Mouse (Mus musculus) adrenal gland, postnatal 25 days (tissue): ENCODE results near the gene Gpr21. TPM values are rescaled to one million over a fixed set of nuclear protein-coding genes. Genes with fewer than 3 reads are reported as not detected.
"Not testable (repeated sequence)": the region's sequence is repeated elsewhere in the genome, so short reads cannot be mapped to it uniquely, and the experiment has no call there.

Experiments
- DNase-seq: peaks from one replicate; pipeline ENCODE4 v3.0.0; 2021; ENCODE audit warnings: mixed read lengths
- long read RNA-seq: library from polyadenylated mRNA; stranded (forward); transcript quantifications from one replicate; pipeline ENCODE4 v2.0.0, GENCODE M21; 2021
- total RNA-seq: library from RNA; stranded (reverse); gene quantifications from 2 replicates; pipeline ENCODE4 v1.2.3, GENCODE M21; 2021

Gpr21 gene
- total RNA-seq, result 2.0 and 2.2 TPM in 2 replicates
- long read RNA-seq, result 0 reads

DNA sequence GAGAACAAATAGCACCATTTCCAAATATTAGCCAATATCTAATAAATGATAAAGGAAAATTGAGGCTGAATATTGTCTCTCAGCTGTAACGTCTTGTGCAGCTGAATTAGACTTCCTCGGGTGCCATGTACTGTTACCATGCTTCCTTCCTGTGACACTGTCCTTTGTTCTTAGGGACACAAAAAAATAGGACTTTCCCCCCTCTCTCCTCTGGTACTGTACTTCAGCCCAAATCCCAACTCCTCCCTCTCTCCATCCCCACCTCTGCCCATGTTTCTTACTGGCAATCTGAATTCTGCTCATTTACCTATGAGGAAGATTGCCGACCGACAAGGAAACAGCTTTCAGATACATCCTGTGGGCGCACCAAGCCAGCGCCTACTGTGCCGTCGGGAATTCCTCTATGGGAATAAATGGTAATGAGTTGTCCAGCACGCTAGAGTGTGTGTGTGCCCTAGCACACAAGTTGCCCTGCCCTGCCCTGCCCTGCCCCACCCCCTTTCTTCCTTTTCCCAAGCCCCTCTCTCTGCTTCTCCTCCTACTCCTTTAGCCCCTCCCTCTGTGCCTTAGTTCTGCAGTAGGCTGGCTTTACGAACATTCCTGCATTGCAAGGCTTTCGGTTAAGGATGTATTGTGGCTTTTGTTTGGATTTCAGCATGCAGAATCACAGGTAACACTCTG lies at the start of gene Gpr21:
Gpr21 (plus strand) TSS at position 303 of the 681 bp plus-strand sequence.
- no peak for DNase-seq

DNA sequence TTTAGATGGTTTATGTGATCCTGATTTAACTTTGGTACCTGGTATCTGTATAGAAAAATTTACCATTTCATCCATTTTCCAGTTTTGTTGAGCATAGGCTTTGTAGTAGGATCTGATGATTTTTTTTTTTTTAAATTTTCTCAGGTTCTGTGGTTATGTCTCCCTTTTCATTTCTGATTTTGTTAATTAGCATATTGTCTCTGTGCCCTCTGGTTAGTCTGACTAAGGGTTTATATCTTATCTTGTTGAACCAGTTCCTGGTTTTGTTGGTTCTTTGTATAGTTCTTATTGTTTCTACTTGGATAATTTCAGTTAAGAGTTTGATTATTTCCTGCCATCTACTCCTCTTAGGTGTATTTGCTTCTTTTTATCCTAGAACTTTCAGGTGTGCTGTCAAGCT lies 36.6 kb upstream of the Gpr21 start:
- no peak for DNase-seq

DNA sequence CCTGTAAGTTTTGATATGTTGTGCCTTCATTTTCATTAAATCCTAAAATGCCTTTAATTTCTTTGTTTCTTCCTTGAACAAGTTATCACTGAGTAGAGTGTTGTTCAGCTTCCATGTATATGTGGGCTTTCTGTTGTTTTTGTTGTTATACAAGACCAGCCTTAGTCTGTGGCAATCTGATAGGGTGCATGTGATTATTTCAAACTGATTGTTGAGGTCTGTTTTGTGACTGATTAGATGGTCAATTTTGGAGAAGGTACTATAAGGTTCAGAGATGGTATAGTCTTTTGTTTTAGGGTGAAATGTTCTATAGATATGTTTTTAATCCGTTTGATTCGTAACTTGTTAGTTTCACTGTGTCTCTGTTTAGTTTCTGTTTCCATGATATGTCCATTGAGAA lies 36.1 kb upstream of the Gpr21 start:
- no peak for DNase-seq

DNA sequence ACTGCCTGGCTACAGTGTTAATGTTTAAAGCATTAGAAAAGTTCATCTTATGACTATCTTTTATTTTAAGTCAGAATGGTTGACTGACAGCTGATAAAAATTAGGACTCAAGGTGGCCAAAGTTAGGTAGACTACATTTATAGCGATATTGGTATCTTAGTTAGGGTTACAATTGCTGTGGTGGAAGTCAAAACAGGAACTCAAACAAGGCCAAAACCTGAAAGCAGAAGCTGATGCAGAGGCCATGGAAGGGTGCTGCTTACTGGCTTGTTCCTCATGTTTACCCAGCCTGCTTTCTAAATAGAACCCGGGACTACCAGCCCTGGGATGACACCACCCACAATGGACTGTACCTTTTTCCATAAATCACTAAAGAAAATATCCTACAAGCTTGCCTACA lies 32.0 kb upstream of the Gpr21 start:
- DNase-seq, result no peak

DNA sequence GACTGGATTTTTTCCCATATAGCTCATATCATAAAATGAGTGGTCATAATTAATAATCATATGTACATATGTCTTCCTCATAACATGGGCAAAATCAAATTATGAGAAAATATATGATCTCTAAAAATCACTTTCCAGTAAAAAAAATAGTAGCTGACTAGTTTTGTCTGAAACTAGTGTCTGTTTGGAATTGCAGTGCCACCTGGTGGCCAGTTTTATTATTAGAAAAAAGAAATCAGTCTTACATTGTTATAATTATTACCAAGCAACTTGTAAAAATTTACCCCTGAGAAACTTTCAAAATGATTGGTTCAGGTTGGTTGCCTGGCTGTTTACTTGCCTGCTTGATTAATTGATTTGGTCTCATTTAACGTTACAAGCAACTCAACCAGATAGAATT lies 30.8 kb upstream of the Gpr21 start:
- peak; percentile 9 for DNase-seq

DNA sequence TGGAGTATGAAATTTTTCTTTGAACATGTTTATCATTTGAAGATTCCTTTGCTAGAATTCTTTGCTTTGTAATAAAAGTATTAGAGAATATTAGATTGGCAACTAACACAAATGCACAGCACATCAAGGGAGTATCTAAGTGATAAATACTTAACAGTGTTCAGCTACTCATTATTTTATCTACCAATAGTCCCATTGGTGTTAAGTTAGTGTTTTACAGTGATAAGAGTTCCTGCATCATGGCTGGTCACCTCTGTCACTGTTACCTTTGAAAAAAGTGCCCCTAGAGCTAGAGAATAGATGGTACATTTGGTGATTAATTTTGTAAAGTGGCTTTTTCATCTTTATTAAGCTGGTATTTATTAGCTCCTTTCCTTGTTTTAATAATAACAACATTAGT lies 29.7 kb upstream of the Gpr21 start:
- no peak for DNase-seq

DNA sequence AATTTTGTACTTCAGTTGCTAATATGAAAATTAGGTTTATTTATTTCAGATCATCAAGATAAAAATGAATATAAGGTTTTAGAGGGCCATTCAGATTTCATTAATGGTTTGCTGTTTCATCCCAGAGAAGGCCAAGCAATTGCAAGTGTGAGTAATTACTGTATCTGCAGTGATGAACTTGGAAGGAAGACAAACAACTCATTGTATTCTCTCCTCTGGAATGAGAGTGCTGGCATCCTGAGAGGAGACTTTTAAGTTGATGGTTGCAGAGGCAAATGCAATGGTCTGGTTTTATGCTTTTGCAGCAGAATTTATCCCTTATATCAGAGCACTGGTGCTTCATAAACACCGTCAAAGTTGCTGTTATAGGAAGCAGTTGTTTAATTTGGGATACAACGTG lies 27.2 kb upstream of the Gpr21 start:
- no peak for DNase-seq

DNA sequence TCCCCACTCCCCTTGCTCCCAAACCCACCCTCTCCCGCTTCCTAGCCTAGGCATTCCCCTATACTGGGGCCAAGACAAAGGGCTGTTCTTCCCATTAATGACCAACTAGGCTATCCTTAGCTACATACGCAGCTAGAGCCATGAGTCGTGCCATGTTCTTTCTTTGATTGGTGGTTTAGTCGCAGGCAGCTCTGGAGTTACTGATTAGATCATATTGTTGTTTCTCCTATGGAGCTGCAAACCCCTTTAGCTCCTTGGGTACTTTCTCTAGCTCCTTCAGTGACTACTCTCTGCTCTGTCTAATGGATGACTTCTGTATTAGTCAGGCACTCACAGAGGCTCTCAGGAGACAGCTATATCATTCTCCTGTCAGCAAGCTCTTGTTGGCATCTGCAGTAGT lies 18.8 kb upstream of the Gpr21 start:
- no peak for DNase-seq

DNA sequence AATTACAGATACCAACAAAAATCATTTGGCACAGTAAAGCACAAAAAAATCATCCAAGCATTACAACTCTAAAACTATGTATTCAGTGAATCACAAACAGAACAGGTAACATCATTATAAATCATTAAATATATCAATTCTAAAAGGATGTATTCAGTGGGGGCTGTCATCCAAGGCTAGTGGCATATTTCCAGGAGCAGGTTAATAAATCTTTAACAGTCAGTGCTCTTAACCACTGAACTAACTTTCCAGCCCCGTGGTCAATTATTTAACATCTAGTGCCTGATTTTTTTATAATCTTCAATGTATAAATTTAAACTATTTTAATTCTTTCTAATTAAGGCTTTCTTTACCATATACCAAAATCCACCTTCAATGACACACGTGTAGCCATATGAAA lies 10.3 kb upstream of the Gpr21 start:
- not testable (repeated sequence) for DNase-seq

DNA sequence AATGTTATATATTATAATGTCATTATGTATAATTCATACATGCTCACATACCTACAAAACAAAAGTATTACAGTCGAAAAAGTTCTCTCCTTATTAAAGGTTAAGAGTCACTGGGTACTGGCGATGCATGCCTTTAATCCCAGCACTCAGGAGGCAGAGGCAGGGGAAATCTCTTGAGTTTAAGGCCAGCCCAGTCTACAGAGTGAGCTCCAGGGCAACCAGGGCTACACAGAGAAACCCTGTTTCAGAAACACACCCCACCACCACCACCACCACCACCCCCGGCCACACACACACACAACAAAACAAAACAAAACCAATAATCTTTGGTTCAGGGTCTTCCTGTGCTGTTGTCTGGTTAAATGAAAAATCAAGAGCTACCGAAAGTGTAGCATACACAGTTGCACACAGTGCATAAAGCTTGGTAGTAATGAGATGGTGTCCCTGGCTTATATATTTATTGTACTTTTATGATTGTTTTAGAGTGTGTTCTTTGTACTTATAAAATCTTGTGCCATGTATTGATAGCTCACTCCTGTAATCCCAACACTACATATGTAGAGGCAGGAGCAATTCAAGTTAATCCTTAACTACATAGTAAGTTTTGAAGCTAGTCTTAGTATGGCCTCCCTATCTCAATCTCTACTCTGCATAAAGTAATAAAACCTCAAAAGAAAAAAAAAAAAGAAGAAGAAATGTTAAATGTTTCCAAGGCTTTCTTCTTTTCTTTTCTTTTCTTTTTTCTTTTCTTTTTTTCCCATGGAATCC lies 4.8 kb upstream of the Gpr21 start:
- no peak for DNase-seq

DNA sequence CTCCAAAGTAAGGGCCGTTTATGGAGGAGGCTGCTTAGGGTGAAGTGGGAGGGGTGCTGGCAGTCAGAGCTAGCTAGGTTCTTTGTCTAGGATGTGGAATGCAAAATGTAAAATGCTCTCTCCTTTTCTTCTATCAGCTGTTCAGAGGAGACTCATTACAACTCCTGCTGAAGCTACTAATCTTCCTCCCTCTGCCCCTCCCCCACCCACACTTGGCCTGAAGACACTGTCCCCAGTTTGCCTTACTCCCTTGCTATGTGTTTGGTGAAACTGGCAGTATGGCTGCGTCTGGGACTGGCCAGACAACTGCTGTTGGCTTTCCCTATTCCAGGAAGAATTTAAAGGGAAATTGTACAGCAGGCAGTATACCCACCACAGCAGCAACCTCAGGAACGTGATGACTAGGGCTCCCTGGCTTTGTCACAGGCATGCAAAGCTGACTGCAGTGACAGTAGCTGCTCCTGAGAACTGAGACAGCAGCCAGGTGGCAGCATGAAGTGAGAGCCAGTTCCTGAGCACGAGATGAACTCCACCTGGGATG lies 860 bp downstream of the Gpr21 start:
- peak; percentile 2 for DNase-seq

DNA sequence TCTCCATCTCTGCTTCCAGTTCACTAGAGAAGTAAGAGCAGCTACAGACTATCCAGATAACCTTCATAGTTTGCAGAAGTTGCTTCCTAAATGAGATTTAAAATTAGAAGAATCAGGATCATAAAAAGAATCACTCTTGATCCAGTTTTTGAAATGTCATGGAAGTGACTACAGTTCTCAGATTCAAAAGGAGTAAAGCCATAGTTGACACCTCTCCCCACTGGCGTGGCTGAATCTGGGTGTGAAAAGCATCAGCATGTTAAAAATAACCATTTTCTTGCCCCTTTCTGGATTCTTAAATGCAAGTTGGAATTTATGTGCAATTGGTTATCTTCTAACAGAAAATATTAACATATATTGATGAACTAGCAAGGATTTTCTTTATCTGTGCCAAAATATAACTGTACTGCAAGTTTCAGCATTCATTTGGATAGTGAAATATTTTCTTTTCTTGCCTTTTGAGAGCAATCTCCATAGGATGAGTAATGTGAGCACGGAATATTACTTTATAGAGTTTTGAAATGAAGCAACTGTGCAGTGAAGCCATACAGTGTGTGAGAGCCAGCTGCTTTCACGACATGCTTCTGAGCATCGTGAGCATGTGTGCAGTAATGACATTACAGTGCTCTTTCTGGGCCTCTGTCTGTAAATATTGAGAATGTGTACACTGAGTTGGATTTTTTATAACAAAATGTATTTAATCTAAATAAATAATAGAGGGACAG lies 2.6 kb downstream of the Gpr21 start:
- no peak for DNase-seq

DNA sequence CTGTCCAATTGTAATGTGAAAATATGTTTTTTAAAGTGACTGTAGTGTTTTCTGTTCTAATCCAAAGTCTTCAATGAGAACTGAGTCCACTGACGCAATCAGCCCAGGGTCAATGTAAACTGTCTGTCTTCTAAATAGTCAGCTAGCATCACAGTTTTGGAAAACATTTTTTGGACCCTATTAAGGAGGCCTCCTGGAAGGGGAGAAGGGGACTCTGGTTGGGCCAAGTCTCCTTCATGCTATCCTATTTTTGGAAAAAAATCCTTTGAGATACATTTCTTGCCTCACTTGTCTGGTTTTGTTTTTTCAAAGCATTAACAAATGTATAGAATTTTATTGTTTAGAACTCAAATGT lies 3.1 kb downstream of the Gpr21 start:
- no peak for DNase-seq

DNA sequence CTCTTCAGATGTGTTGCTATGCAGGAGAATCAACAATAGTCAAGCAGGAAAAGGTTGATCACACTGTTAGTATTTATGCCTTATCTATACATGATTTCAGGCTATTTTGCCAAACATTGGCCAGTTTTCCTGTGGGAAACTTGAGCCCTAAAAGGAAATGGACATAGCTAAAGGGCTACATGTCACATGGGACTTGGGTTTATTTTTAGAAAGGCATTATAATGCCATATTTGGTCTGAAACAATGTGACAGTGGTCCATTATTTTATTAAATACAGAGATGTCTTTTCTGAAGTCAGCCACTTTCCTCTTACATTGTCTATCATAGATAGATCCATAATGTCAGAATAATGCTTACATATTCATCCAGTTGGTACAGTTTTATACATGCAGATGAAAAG lies 11.5 kb downstream of the Gpr21 start:
- DNase-seq, result no peak

DNA sequence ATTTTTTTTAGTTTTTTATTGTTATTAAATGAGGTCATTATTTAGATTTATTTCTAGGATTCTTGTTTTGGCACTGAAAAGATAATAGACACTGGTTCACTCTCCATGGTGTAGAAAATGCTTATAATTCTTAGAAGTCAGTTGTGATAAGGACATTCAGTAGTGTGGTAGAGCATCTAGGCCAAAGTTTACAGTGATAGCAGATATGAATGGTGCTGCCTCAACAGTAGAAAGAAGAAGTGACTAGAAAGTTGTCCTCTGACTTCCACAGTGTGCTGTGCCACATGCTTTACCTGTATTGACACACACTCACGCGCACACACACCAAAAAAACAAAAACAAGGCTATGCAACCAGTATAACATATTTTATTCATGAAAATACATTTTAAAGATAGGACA lies 13.3 kb downstream of the Gpr21 start:
- no peak for DNase-seq

DNA sequence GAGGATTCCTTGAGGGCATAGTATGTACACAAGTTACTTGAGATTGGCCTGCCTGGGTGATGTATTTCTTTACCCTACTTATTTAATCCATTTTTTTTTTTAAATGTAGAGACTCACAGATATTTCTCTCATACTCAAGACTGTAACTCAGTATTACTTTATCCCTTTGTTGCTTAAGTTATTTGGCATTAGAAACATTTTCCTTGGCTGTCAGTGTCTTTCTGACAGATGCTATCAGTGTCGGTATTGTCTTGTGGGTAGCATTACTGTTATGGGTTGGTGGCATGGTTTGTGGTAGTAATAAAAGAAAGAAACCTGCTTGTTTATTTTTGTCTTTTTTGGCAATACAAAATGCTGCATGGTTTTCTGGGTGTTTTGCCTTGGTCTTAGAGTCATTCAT lies 14.6 kb downstream of the Gpr21 start:
- no peak for DNase-seq

DNA sequence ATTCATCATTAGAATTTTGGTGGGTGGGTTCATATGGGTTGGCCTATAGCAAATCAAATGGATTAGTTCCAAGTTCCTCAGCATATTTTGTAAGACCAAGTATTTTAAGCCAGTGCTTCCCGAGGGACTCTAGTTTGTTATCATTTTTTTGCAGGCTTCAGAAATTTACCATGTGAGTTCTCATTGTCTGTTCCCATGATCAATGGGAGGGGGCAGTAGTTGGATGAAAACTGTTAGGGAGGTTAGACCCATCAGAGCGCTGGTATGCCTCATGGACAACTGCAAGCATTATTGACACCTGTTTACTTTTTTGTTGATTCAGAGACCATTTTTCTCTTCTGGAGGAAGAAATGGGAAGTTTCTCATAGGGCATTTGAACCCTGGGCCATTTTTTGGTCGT lies 15.5 kb downstream of the Gpr21 start:
- DNase-seq, result no peak

DNA sequence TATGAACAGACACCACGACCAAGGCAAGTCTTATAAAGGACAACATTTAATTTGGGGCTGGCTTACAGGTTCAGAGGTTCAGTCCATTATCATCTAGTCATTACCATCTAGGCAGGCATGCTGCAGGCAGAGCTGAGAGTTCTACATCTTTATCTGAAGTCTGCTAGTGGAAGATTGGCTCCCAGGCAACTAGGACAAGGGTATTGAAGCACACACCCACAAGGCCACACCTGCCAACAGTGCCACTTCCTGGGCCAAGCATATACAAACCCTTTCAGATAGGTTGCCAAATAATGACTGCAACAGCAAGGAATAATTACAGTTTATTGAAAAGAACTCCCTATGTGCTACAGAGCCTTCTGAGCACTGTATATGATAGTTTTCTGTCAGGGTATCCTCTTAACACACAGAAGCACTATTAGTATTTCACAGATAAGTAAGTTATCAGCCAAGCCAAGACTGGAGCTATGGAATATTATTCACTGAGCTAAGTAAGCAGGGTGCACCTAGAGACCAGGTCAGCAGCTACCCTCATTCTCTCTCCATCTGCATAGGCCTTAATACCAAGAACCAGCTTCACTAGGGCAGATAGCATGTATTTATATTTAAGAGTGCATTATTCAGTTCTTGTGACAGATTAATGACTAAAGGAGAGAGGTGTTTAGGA lies 33.3 kb downstream of the Gpr21 start:
- no peak for DNase-seq

DNA sequence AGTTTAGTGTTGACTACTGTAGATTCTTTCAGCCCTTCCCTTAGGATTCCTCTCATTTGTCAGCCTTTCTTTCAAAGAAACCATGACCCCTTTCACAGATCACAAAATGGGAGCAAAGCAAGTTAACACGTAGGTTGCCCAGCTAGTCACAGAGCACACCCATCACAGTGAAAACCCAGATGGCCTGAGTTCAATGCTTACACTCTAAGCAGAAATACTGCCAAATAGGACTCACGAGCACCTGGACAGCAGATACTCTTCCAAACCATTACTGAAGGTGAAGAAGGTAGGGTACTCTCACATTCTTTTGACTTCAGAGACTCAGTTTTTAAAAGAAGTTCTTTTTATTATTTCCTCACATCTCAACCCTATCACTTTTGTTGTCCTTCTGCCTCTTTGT lies 40.2 kb downstream of the Gpr21 start:
- no peak for DNase-seq

DNA sequence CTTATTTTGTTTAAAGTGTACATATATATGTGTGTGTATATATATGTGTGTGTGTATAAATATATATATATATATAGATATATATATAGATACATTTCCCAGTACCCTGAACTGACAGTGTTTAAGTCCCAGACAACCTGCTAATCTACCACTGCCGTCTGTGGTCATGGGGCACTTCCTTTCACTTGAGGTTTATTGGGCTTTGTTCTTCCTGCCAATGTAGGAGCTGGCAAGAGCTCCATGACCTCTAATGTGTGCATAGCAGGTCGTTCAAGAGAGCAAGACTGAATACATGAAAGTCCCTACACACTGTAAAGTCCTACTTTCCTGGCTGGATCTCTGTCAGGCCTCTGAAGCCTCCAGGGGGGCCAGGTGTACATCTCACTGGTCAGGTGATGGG lies 49.4 kb downstream of the Gpr21 start:
- no peak for DNase-seq

DNA sequence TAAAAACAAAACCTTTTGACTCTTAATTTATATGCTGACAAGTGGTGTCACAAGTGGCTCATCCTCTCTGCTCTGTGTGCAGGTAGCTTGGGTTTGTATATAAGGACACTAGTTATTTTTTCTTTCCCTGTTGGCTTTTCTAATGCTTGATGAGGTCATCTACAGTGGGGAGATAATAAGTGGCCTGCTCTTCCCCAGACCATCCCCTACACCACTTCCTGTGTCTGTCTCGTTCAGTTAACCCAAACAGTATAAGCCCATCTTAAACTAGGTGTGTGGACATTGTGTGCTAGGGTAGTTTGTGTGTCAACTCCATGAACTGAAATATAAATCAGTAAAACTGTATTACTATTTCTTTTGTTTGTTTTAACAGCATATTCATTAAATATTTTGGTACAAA lies 49.9 kb downstream of the Gpr21 start:
- DNase-seq, result no peak

DNA sequence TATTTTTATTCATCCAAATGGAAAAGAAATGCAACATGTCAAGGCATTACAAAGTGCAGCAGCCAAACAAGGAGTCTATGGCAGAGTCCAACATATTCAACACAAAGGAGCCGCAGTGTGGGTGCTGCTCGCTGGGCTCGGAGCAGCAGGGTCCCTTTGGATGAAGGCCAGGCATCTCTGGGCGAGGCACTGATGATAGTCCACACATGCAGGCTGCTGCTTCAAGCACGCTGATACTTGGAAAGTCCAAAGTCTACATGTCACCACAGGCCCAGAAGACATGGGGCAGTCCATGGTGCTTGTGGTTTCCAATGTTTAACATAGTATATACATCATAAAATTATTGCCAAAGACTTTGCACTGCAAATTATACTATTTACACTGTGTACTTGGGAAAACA lies 53.8 kb downstream of the Gpr21 start:
- DNase-seq, result no peak
